Mouse (Mus musculus): Measurements from ENCODE around the gene Plagl2. TPM values are rescaled to one million over a fixed set of nuclear protein-coding genes. Genes with fewer than 3 reads are reported as not detected.

Plagl2 gene
- total RNA-seq, 1 experiment from 2014 or later: 12.0 TPM

DNA sequence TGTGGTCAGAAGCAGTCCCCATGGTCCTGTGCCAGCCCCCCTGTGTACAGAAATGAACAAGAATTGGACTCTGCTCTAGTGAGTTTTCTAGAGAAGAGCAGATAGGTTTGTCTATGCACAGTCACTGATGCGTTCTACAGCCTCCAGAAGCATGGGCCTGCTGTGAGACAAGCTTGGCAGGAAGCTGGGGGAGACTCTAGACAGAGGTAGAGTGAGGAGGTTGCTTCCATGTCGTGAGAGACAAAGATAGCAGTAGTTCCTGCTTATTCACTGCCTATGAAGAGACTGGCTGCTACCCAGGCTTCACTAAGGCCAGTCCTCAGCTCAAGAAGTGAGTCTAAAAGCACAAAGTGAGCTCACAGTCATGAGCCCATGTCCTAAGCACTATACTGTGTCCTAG is 50.0 kb downstream of the Plagl2 start:
- no peak for DNase-seq

DNA sequence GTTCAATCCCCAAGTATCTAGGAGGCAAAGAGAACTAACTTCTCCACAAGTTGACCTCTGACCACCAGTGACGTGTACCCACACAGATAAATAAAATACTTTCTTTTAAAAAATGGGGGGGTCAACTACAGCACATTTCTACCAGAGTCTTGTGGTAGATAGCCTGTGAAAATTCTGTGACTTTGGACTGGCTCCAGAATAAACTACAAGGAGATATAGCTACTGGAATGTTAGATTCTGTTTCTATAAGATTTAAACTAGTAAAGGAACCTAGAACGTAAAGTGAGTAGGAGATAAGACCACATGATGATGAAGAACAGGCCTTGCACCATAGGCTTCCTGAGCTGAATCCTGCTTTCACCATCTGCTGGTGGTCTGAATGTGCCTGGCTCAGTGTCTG is 53.4 kb downstream of the Plagl2 start:
- no peak for DNase-seq

- peak; percentile 46 for DNase-seq
Measured at GRCm38 (mm10) chr2:153186176-153186591, 55.0 kb downstream of the Plagl2 start.

GRCm38 (mm10) chr2:153179961-153180360 is 61.3 kb downstream of the Plagl2 start:
- DNase-seq: no peak

DNA sequence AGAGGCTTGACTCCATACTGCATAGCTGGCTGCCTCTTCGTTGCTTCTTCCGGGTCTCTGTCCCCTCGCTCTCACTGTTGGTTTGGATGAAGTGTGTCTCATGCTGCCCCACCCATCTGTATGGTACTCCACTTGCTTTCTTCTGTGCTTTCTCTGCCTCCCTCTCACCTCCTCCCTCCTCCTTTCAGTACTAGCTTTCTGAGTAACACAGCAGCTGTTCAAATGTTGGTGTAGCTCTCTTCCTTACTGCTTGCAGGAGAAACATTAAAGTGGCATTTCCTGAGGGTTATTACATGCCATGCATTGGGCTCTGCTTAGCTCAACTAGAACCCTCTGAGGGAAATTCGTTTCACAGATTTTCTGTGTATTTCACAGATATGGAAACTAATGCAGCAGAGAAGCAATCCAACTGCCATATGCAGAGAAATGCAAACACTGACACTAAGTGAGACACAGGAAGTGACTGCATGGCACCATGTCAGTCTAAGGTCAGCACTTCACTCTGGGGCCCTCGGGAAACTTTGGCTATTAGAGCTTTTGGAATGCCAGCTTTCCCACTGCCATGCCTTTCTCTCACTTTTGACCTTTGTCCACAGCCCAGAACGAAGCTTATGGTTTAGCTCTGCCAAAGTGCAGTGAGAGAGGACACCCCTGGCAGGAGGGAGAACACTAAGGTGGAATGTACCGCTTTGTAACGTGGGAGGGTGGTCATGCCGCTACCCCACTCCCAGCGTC is 61.9 kb downstream of the Plagl2 start:
- no peak for DNase-seq

Other genes starting within 250 kb of the Plagl2 start
- 163 and 187 TPM in 2 replicates for gene Pdrg1, start 226.0 kb downstream of the Plagl2 start, total RNA-seq (2021)
- gene Xkr7, start 209.6 kb downstream of the Plagl2 start, total RNA-seq (2021): 0.57 and 1.4 TPM in 2 replicates
- gene Ccm2l, start 175.5 kb downstream of the Plagl2 start, total RNA-seq (2021): 13.6 and 16.0 TPM in 2 replicates
- 1.7 and 1.9 TPM in 2 replicates for gene Hck, start 133.0 kb downstream of the Plagl2 start, total RNA-seq (2021)
- gene Tm9sf4, start 80.1 kb downstream of the Plagl2 start, total RNA-seq (2021): 112 and 119 TPM in 2 replicates
- gene Tspyl3, start 16.0 kb downstream of the Plagl2 start, total RNA-seq (2021): 2.5 and 3.9 TPM in 2 replicates
- 53.1 and 64.1 TPM in 2 replicates for gene Pofut1, start 107 bp upstream of the Plagl2 start, total RNA-seq (2021)
- gene Kif3b, start 50.0 kb upstream of the Plagl2 start, total RNA-seq (2021): 31.8 and 34.4 TPM in 2 replicates
- 32.4 and 38.4 TPM in 2 replicates for gene Asxl1, start 104.4 kb upstream of the Plagl2 start, total RNA-seq (2021)